Mouse (Mus musculus) intestine, embryonic 15.5 days (tissue): ENCODE results near the gene Eddm3b. TPM values are rescaled to one million over a fixed set of nuclear protein-coding genes. Genes with fewer than 3 reads are reported as not detected.

Experiments
- ATAC-seq: fragments of 200-750 bp; cut with Nextera tagmentation; 2 replicates; pipeline ENCODE4 v1.8.0; 2017; ENCODE audit warnings: moderate TSS enrichment, moderate library complexity
- H3K27ac ChIP-seq: fragments of 300-500 bp; sonication (generic); 2 replicates; pipeline ENCODE4 v1.5.1; 2015; ENCODE audit warnings: mild to moderate bottlenecking, inconsistent platforms
- H3K27me3 ChIP-seq: fragments of 300-500 bp; sonication (generic); replicated peaks from 2 replicates; pipeline ENCODE4 v1.6.1; 2015; ENCODE audit warnings: inconsistent platforms
- H3K36me3 ChIP-seq: fragments of 300-500 bp; sonication (generic); 2 replicates; pipeline ENCODE4 v1.6.1; 2015; ENCODE audit warnings: inconsistent platforms
- H3K4me1 ChIP-seq: fragments of 300-500 bp; sonication (generic); replicated peaks from 2 replicates; pipeline ENCODE4 v1.6.1; 2015; ENCODE audit warnings: inconsistent platforms
- H3K4me2 ChIP-seq: fragments of 300-500 bp; sonication (generic); replicated peaks from 2 replicates; pipeline ENCODE4 v1.6.1; 2015; ENCODE audit warnings: mild to moderate bottlenecking, inconsistent platforms
- H3K4me3 ChIP-seq: fragments of 300-500 bp; sonication (generic); replicated peaks from 2 replicates; pipeline ENCODE4 v1.5.1; 2015; ENCODE audit warnings: inconsistent platforms
- H3K9ac ChIP-seq: fragments of 300-500 bp; sonication (generic); 2 replicates; pipeline ENCODE4 v1.6.1; 2015; ENCODE audit warnings: inconsistent platforms
- H3K9me3 ChIP-seq: fragments of 300-500 bp; sonication (generic); 2 replicates; pipeline ENCODE4 v1.6.1; 2016; ENCODE audit warnings: inconsistent platforms
- WGBS: fragments of 180-500 bp; shearing (Covaris S2); methylation state at CpG from one replicate; pipeline ENCODE4 v1.1.7; 2015; 5-methylcytosine and 5-hydroxymethylcytosine counted together
- polyA plus RNA-seq: library from polyadenylated mRNA; unstranded; fragments of >200 nt; fragmentation: Nextera tagmentation; extraction: Ambion mirVana; gene quantifications from 2 replicates; pipeline ENCODE4 v1.2.1, GENCODE M21; 2015

The Eddm3b gene
- not detected in 2 replicates for polyA plus RNA-seq

DNA sequence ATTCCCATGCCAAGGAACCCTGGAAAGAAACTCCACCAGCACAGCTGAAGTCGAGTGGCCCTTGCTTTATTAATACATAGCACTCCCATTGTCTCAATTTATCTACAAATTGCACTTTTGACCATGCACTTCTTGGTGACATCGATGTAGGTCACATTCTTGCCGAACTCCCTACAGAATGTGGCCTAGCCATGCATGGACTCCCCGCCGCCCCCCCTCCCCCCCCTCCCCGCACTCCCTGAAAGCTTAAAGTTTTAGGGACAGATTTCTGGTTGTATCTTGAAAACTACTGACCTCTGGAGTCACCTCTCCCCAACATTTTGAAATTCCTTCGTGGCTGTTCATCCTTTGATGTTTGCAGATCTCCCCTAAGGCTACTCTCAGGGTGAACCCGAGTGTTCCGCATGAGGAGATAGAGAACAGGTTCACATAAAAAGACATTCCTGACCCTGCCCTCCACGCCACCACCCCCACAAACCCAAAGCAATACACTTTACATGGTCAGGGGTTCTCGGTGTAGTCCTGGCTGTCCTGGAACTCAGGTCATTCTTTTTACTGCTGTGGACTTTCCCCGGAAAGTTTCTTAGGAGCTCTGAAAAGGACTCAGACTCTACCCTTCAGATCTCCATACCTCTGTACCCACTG lies at the start of gene Eddm3b:
Eddm3b (plus strand) TSS at position 511 of the 645 bp plus-strand sequence.
- no peaks in the 10 kb centered on the region for H3K4me1 ChIP-seq
- no peak within 1 kb of the TSS for H3K4me3 ChIP-seq
- H3K4me2 ChIP-seq: no peak within 1 kb of the TSS
- H3K27ac ChIP-seq: no peak within 1 kb of the TSS
- H3K36me3 ChIP-seq: no peaks in the 10 kb centered on the region
- WGBS: 52% methylated on average over 12 of the region's 12 CpGs
- ATAC-seq: no peak
- no peak within 1 kb of the TSS for H3K9ac ChIP-seq
- no peaks in the 10 kb centered on the region for H3K9me3 ChIP-seq
- no peaks in the 10 kb centered on the region for H3K27me3 ChIP-seq

DNA sequence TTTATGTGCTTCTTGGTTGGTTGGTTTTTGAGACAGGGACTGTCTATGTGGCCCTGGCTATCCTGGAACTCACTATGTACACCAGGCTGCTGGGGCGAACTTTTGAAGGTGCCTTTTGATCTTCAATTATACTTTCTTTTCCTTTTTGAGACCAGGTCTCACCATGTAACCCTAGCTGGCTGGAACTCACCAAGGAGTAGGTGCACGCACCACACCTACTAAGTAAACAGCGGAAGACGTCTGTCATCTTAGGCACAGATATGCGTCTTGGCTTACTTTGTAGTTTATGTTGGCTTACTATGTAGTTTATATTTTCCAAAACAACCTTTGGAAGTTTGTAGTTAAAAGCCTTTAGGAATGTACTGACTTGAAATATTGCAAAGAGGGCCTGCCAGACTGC lies 45.3 kb upstream of the Eddm3b start:
- H3K36me3 ChIP-seq: no peaks in the 10 kb centered on the region
- no peak for ATAC-seq
- WGBS: 50% methylated on average over 5 of the region's 5 CpGs
- H3K4me1 ChIP-seq: no peaks in the 10 kb centered on the region
- H3K27me3 ChIP-seq: no peaks in the 10 kb centered on the region
- no peak overlapping the region for H3K4me3 ChIP-seq
- no peak overlapping the region for H3K27ac ChIP-seq
- no peak overlapping the region for H3K9ac ChIP-seq
- no peaks in the 10 kb centered on the region for H3K9me3 ChIP-seq
- H3K4me2 ChIP-seq: no peak overlapping the region

GRCm38 (mm10) chr14:51069617-51070016 lies 44.6 kb upstream of the Eddm3b start:
- Histone ChIP-seq H3K27ac (no peak overlapping the region), H3K4me2 (no peak overlapping the region), H3K27me3 (no peaks in the 10 kb centered on the region), H3K9ac (no peak overlapping the region), H3K4me1 (no peaks in the 10 kb centered on the region), H3K4me3 (no peak overlapping the region), H3K9me3 (no peaks in the 10 kb centered on the region), H3K36me3 (no peaks in the 10 kb centered on the region)
- 91% methylated on average over 2 of the region's 2 CpGs for WGBS
- no peak for ATAC-seq

DNA sequence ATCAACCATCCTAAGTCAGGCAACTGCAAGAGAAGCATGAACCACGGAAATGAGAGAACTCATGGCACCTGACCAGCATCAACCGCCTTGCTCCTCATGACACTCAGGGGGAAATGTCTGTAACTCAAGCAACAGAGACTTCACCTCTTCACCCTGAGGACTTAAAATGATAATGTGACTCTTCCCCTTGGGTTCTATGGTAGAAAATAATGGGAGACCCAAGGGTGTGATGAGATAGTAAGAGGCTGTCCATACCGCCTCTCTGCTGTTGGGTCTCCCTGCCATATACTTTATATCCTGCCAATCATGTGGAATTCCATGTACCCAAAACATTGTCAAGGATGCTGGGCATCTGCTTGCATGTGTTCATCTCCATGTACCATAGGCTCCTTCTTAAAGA lies 39.9 kb upstream of the Eddm3b start, which contains the start of gene Olfr750:
Olfr750 (minus strand) TSS at position 101 of the 400 bp plus-strand sequence.
- Histone ChIP-seq H3K4me1 (no peaks in the 10 kb centered on the region), H3K4me2 (no peak within 1 kb of the TSS), H3K9me3 (no peaks in the 10 kb centered on the region), H3K36me3 (no peaks in the 10 kb centered on the region), H3K27me3 (no peaks in the 10 kb centered on the region), H3K9ac (no peak within 1 kb of the TSS), H3K27ac (no peak within 1 kb of the TSS), H3K4me3 (no peak within 1 kb of the TSS)
- ATAC-seq: no peak
- WGBS: 85% methylated on average over 3 of the region's 3 CpGs

DNA sequence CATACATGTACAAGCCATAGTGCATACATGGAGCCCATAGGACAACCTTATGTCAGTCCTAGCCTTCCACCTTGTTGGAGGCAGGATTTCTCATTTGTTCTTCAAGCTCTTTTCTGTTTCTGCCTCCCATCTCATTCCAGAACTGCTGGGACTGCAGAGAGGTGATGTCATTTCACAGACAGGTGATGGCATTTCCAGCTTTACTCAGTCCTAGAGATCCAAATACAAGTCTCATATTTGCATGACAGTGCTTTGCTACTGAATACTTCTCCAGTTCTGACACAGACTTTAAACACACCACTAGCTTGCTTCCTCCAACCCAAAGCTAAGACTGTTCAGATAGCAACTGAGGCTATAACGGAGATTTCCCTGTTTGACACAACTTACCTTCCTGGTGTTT lies 35.0 kb upstream of the Eddm3b start:
- Histone ChIP-seq H3K27ac (no peak overlapping the region), H3K36me3 (no peaks in the 10 kb centered on the region), H3K4me2 (no peak overlapping the region), H3K4me3 (no peak overlapping the region), H3K4me1 (0 out of 2 replicates have a peak, but pooled peaks cover 3% of the 10 kb centered on the region), H3K9me3 (no peaks in the 10 kb centered on the region), H3K27me3 (no peaks in the 10 kb centered on the region), H3K9ac (no peak overlapping the region)
- ATAC-seq: no peak
- WGBS: 94% methylated on average over 1 of the region's 1 CpGs

- Histone ChIP-seq H3K9me3 (no peaks in the 10 kb centered on the region), H3K27ac (no peak overlapping the region), H3K9ac (no peak overlapping the region), H3K36me3 (no peaks in the 10 kb centered on the region), H3K27me3 (no peaks in the 10 kb centered on the region), H3K4me1 (0 out of 2 replicates have a peak, but pooled peaks cover 3% of the 10 kb centered on the region), H3K4me2 (no peak overlapping the region), H3K4me3 (no peak overlapping the region)
- WGBS: 62% methylated on average over 2 of the region's 2 CpGs
- peak; percentile 91 for ATAC-seq
These were observed 33.2 kb upstream of the Eddm3b start for GRCm38 (mm10) chr14:51081035-51081434.

DNA sequence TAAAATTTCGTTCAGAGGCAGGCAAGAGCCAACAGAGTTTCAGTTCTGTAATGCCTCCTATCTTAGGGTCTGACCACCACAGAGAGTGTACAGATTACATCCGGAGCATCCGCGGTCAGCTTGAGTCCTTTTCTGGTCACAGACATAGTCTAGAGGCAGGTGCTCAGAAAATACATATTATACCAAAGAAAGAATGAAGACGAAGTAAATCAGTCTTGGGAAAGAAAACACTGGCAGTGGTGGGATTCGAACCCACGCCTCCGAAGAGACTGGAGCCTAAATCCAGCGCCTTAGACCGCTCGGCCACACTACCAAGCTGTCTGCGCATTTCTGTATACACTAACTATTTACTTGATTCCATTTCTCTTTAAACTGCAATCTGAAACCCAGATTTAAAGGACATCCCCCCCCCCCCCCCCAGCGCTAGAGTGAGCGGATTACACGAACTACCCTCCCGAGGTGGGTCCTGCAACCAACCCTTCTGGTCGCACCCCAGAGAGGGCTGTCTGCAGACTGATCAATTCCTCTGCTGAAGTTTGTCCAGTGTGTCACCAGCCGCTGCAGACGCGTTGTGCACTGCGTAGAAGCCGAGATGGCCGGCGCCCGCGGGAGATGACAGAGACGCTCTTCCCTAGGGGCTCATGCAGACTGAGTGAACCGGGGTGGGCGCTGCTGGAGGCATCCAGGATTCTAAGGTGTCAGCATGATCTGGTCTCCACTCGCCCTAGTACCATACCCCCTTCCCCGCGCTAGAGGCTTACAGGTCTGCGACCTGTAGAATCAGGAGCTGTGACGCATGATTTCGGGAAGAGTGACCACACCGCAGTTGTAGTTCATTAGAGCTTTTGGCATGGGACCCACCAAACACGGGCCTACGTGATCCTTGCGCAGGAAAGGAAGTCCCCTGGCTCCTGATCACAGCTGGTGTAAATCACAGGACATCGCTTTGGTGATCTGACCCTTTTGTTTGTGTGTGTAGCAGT lies 31.3 kb upstream of the Eddm3b start:
- Histone ChIP-seq H3K4me3 (peak overlapping the region; percentile 53), H3K27me3 (no peaks in the 10 kb centered on the region), H3K36me3 (no peaks in the 10 kb centered on the region), H3K9me3 (no peaks in the 10 kb centered on the region), H3K4me1 (0 out of 2 replicates have a peak, but pooled peaks cover 3% of the 10 kb centered on the region), H3K27ac (0 out of 2 replicates have a peak overlapping the region, but pooled peaks have one; percentile 22), H3K9ac (peak overlapping the region; percentile 52), H3K4me2 (peak overlapping the region; percentile 85)
- ATAC-seq: peak; percentile 55
- WGBS: 3% methylated on average over 40 of the region's 40 CpGs

- Histone ChIP-seq H3K36me3 (no peaks in the 10 kb centered on the region), H3K4me3 (peak overlapping the region; percentile 53), H3K27me3 (no peaks in the 10 kb centered on the region), H3K4me1 (0 out of 2 replicates have a peak, but pooled peaks cover 3% of the 10 kb centered on the region), H3K9me3 (no peaks in the 10 kb centered on the region), H3K4me2 (peak overlapping the region; percentile 85), H3K27ac (no peak overlapping the region), H3K9ac (no peak overlapping the region)
- no peak for ATAC-seq
- 22% methylated on average over 7 of the region's 7 CpGs for WGBS
These were observed 30.4 kb upstream of the Eddm3b start for GRCm38 (mm10) chr14:51083805-51084204.

- ATAC-seq: no peak
- no peaks in the 10 kb centered on the region for H3K27me3 ChIP-seq
- H3K36me3 ChIP-seq: no peaks in the 10 kb centered on the region
- H3K4me3 ChIP-seq: no peak overlapping the region
- H3K4me2 ChIP-seq: no peak overlapping the region
- H3K9me3 ChIP-seq: no peaks in the 10 kb centered on the region
- no peak overlapping the region for H3K27ac ChIP-seq
- H3K9ac ChIP-seq: no peak overlapping the region
- H3K4me1 ChIP-seq: 0 out of 2 replicates have a peak, but pooled peaks cover 3% of the 10 kb centered on the region
- WGBS: 76% methylated on average over 2 of the region's 2 CpGs
These were observed 29.1 kb upstream of the Eddm3b start for GRCm38 (mm10) chr14:51085086-51085485.

GRCm38 (mm10) chr14:51085911-51086310 lies 28.3 kb upstream of the Eddm3b start:
- Histone ChIP-seq H3K9me3 (no peaks in the 10 kb centered on the region), H3K4me3 (no peak overlapping the region), H3K36me3 (no peaks in the 10 kb centered on the region), H3K27me3 (no peaks in the 10 kb centered on the region), H3K27ac (no peak overlapping the region), H3K4me1 (0 out of 2 replicates have a peak, but pooled peaks cover 3% of the 10 kb centered on the region), H3K9ac (no peak overlapping the region), H3K4me2 (no peak overlapping the region)
- WGBS: 76% methylated on average over 4 of the region's 4 CpGs
- ATAC-seq: no peak

GRCm38 (mm10) chr14:51087762-51088161 lies 26.5 kb upstream of the Eddm3b start:
- H3K27ac ChIP-seq: no peak overlapping the region
- H3K9ac ChIP-seq: no peak overlapping the region

More at GRCm38 (mm10) chr14:51087762-51088161, 26.5 kb upstream of the Eddm3b start:
- Histone ChIP-seq H3K4me3 (peak overlapping the region; percentile 63), H3K9me3 (no peaks in the 10 kb centered on the region), H3K36me3 (no peaks in the 10 kb centered on the region), H3K4me2 (peak overlapping the region; percentile 77), H3K4me1 (0 out of 2 replicates have a peak, but pooled peaks cover 3% of the 10 kb centered on the region), H3K27me3 (no peaks in the 10 kb centered on the region)
- no peak for ATAC-seq
- 12% methylated on average over 9 of the region's 9 CpGs for WGBS
